ENCODE assay signal across 9 mouse cellular contexts in the genomic region with DNA sequence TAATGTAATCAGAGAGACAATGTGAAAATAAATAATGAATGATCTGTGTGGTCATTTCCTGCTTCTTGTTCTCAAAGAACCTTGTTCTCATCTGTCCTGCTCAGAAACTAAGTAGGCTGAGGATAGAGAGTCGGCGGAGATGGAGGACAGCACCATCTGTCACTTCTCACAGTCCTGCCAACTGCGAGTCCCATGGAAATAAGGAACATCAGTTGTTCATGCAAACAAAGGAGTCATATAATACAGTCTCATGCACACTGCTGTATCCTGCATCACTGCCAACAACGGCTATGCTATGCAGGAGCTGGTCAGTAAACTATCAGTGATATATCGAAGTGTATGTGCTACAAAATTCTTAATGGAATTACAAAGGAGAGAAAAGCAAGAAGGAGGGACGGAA.
DNase-seq lines count a peak whose midpoint lies in the region; ATAC-seq lines count a peak whose summit lies in the region.
"Had no signal": no experiment of that assay in that cellular context is flagged by ENCODE, and none has a peak within 500 bp of the region (broad histone marks: within the 10 kb centered on the region; RNA-seq: fewer than 3 reads in every experiment).

No protein-coding gene starts in this region.

- peak; percentile 95 for ATAC-seq in cerebellum, adult (ENCODE audit: insufficient number of reproducible peaks, low FRiP score, low TSS enrichment)
- ATAC-seq: intestine, embryonic 15.5 days had no signal

- DNase-seq in layer of hippocampus, adult 9-11 months, result peak; percentile 20
- no peak for DNase-seq in layer of hippocampus, adult 9-10 months (ENCODE audit: low spot score)
- DNase-seq in cerebellum, adult 9-11 months, result peak; percentile 77
- peak; percentile 9 to 16 for DNase-seq in layer of hippocampus, postnatal 36 days
- no peak for DNase-seq in adipocyte (ENCODE audit: low spot score)
- DNase-seq in testis, postnatal 14 days (ENCODE audit: low spot score), result no peak
- no peak for DNase-seq in T-cell, adult 2 months (ENCODE audit: low spot score)

Comparison
In these comparisons a context has a peak if more than half of its experiments do, and no peak if none do; other contexts are left out.
1. DNase-seq: peak in layer of hippocampus, adult 9-11 months (single experiment), cerebellum, adult 9-11 months (single experiment) and layer of hippocampus, postnatal 36 days (2 of 2); none in layer of hippocampus, adult 9-10 months (single experiment), adipocyte (single experiment), testis, postnatal 14 days (single experiment) and T-cell, adult 2 months (single experiment).